Mouse (Mus musculus) forebrain, embryonic 12.5 days (tissue): ENCODE results near the gene Sipa1l3. TPM values are rescaled to one million over a fixed set of nuclear protein-coding genes. Genes with fewer than 3 reads are reported as not detected.

Experiments used
- ATAC-seq: fragments of 200-750 bp; cut with Nextera tagmentation; 2 replicates; pipeline ENCODE4 v1.8.0; 2017; ENCODE audit warnings: moderate TSS enrichment; ENCODE audit not compliant: low FRiP score
- H3K27ac ChIP-seq: fragments of 300-500 bp; sonication (generic); 2 replicates; pipeline ENCODE4 v1.5.1; 2016; ENCODE audit warnings: mild to moderate bottlenecking
- H3K27me3 ChIP-seq: fragments of 300-500 bp; sonication (generic); 2 replicates; pipeline ENCODE4 v1.6.1; 2016; ENCODE audit warnings: mild to moderate bottlenecking
- H3K36me3 ChIP-seq: fragments of 300-500 bp; sonication (generic); replicated peaks from 2 replicates; pipeline ENCODE4 v1.6.1; 2016; ENCODE audit warnings: mild to moderate bottlenecking
- H3K4me1 ChIP-seq: fragments of 300-500 bp; sonication (generic); 2 replicates; pipeline ENCODE4 v1.6.1; 2016
- H3K4me2 ChIP-seq: fragments of 300-500 bp; sonication (generic); 2 replicates; pipeline ENCODE4 v1.6.1; 2016; ENCODE audit warnings: mild to moderate bottlenecking, moderate library complexity
- H3K4me3 ChIP-seq: fragments of 300-500 bp; sonication (generic); replicated peaks from 2 replicates; pipeline ENCODE4 v1.5.1; 2016; ENCODE audit warnings: mild to moderate bottlenecking
- H3K9ac ChIP-seq: fragments of 300-500 bp; sonication (generic); 2 replicates; pipeline ENCODE4 v1.6.1; 2016; ENCODE audit warnings: mild to moderate bottlenecking
- H3K9me3 ChIP-seq: fragments of 300-500 bp; sonication (generic); 2 replicates; pipeline ENCODE4 v1.6.1; 2016
- WGBS: fragments of 180-500 bp; shearing (Covaris S2); methylation state at CpG from one replicate; pipeline ENCODE4 v1.1.7; 2016; 5-methylcytosine and 5-hydroxymethylcytosine counted together
- polyA plus RNA-seq: library from polyadenylated mRNA; unstranded; fragments of >200 nt; fragmentation: Nextera tagmentation; extraction: Ambion mirVana; gene quantifications from 2 replicates; pipeline ENCODE4 v1.2.1, GENCODE M21; 2016

Gene Sipa1l3
- polyA plus RNA-seq, result 12.3 and 14.6 TPM in 2 replicates

DNA sequence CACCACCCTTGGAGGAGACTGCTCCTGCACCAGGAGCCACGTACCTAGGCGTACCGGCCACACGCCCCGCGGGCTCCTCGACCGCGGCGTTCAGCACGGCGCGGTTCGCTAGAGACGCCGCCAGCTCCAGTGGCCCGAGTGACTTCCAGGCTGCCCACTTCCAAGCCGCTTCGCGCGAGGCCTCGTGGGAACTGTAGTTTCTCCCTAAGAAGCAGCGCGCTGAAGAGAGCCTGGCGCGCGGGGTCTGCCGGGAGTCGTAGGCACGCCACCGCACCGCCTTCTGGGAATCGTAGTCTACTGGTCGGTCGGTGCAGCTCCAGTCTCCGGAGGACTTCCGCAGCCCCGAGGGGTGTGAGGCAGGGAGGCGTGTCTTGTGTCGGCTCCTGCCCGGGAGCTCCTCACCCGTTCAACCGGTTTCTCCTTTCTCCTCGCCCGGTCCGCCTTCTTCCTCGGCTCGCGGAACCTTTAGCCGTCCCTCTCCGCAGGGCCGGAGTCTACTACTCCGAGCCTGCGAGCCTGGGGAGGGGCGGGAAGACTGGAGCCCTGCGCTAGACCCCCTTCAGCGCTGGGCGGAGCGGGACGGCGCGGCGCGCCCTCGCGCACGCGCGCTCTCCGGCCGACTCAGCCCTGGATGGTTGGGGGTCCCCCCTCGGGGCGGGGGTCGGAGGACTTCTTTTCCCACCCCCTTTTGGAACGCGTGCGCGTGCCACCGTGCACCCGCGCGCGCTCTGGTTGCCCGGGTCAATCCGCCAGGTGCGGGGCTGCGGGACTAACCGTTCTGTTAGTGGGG is at the start of gene Sipa1l3:
Sipa1l3 (minus strand) TSS at position 221 of the 790 bp plus-strand sequence.
- under 1% methylated on average over 80 of the region's 88 CpGs for WGBS

DNA sequence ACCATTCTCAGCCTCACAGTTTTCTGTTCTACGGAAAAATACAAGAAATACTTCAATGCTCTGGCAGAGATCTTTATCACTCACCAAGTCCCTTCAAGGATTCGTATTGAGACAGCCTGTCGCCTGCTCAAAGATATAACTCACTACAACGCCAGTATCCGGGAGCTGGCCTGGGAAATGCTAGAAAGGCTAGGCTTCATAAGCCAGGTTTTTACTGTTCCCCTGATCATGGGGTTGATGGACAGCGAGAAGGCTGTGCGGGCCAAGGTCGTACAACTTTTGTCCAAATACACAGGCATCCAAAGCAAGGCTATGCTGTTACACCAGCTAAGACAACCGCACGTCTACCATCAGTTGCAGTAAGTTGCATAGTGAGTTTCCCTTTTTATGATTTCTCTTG is 44.6 kb upstream of the Sipa1l3 start:
- no peaks in the 10 kb centered on the region for H3K27me3 ChIP-seq
- no peaks in the 10 kb centered on the region for H3K4me1 ChIP-seq
- H3K9me3 ChIP-seq, result no peaks in the 10 kb centered on the region
- H3K4me2 ChIP-seq, result no peak overlapping the region
- H3K9ac ChIP-seq, result no peak overlapping the region
- no peak overlapping the region for H3K4me3 ChIP-seq
- WGBS, result 90% methylated on average over 10 of the region's 10 CpGs
- no peaks in the 10 kb centered on the region for H3K36me3 ChIP-seq
- no peak for ATAC-seq
- no peak overlapping the region for H3K27ac ChIP-seq

More for the DNA sequence above, at the start of gene Sipa1l3:
- peak; percentile 98 for ATAC-seq
- peak within 1 kb of the TSS; percentile 80 for H3K27ac ChIP-seq
- H3K36me3 ChIP-seq, result no peaks in the 10 kb centered on the region
- peak within 1 kb of the TSS; percentile 75 for H3K9ac ChIP-seq
- peak within 1 kb of the TSS; percentile 84 for H3K4me2 ChIP-seq
- peaks cover 23% of the 10 kb centered on the region for H3K4me1 ChIP-seq
- no peaks in the 10 kb centered on the region for H3K9me3 ChIP-seq
- peak within 1 kb of the TSS; percentile 92 for H3K4me3 ChIP-seq
- H3K27me3 ChIP-seq, result no peaks in the 10 kb centered on the region

DNA sequence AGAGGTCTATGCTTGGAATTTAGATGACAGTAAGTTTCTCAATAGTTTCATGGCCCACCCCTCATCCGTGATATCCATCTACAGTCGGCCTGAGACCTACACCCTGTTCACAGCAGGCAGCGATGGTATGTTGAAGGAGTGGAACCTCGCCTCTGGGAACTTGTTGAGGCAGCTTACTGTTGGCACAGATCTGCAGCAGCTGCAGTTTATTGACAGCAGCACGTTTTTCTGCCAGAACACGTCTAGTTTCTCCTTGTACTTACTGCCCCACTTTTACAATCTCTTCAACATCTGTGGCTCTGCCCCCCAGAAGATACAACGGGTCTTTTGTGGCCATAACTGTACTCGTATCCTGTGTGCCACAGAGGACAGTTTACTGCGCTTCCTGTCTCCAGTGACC is 42.6 kb upstream of the Sipa1l3 start:
- H3K9ac ChIP-seq, result no peak overlapping the region
- H3K27me3 ChIP-seq, result no peaks in the 10 kb centered on the region
- no peaks in the 10 kb centered on the region for H3K4me1 ChIP-seq
- no peak overlapping the region for H3K27ac ChIP-seq
- no peaks in the 10 kb centered on the region for H3K9me3 ChIP-seq
- ATAC-seq, result no peak
- no peak overlapping the region for H3K4me3 ChIP-seq
- WGBS, result 82% methylated on average over 9 of the region's 9 CpGs
- H3K36me3 ChIP-seq, result no peaks in the 10 kb centered on the region
- no peak overlapping the region for H3K4me2 ChIP-seq

DNA sequence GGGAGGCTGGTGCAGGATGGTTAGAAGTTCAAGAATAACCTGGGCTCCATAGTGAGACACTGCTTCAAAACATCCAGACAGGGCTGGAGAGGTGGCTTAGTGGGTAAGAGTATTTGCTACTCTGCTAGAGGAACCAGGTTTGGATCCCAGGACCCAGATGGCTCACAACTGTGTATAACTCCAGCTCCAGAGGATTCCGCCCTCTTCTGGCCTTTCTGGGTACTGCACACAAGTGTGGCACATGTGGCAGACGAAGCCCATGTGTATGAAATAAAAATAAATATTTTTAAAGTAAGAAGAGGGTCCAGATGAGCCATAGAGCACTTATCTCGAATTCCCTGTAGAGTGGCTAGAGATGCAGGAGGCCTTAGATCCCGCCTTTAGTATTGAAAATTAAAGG is 40.8 kb upstream of the Sipa1l3 start:
- no peaks in the 10 kb centered on the region for H3K9me3 ChIP-seq
- H3K4me3 ChIP-seq, result no peak overlapping the region
- H3K9ac ChIP-seq, result no peak overlapping the region
- H3K4me2 ChIP-seq, result no peak overlapping the region
- H3K27me3 ChIP-seq, result no peaks in the 10 kb centered on the region
- no peak overlapping the region for H3K27ac ChIP-seq
- no peaks in the 10 kb centered on the region for H3K4me1 ChIP-seq
- no peaks in the 10 kb centered on the region for H3K36me3 ChIP-seq
- 69% methylated on average over 4 of the region's 4 CpGs for WGBS
- no peak for ATAC-seq

DNA sequence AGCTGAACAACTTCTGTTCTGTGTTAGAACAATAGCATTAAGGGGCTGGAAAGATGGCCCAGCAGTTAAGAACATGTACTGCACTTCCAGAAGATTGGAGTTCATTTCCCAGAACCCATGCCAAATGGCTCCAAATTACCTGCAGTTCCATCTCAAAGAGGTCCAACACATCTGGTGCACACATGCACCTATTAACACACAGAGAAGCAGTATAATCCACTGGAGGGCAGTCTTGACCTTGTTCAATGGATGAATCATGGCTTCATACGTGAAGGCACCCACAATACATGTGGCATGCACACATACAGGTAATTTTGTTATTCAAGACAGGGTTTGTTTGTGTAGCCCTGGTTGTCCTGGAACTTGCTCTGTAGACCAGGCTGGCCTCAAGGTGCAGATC is 40.3 kb upstream of the Sipa1l3 start:
- Histone ChIP-seq H3K4me2 (no peak overlapping the region), H3K36me3 (no peaks in the 10 kb centered on the region), H3K27ac (no peak overlapping the region), H3K4me3 (no peak overlapping the region), H3K27me3 (no peaks in the 10 kb centered on the region), H3K4me1 (no peaks in the 10 kb centered on the region), H3K9me3 (no peaks in the 10 kb centered on the region), H3K9ac (no peak overlapping the region)
- 77% methylated on average over 1 of the region's 1 CpGs for WGBS
- ATAC-seq, result no peak

DNA sequence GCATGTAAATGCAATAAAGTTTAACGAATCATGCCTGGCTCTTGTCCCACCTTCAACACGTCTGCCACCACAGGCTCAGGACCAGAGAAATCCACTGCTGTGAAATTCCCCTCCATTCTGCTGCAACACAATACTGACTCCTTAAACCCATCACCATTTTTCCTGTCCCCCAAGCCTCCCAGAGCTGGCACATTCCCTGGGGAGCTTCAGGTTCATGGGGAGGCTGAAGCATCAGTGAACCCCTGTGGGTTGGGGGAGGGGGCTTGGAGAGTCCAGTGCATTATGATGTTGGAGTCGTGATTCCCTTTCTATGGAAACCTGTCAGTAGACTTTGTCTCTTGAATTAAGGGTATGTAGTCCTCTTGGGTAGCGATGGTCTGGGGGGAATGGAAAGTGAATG is 37.8 kb upstream of the Sipa1l3 start:
- H3K4me3 ChIP-seq, result no peak overlapping the region
- WGBS, result 86% methylated on average over 4 of the region's 4 CpGs
- no peaks in the 10 kb centered on the region for H3K36me3 ChIP-seq
- no peak overlapping the region for H3K27ac ChIP-seq
- no peak overlapping the region for H3K9ac ChIP-seq
- H3K9me3 ChIP-seq, result no peaks in the 10 kb centered on the region
- no peak overlapping the region for H3K4me2 ChIP-seq
- H3K27me3 ChIP-seq, result no peaks in the 10 kb centered on the region
- no peaks in the 10 kb centered on the region for H3K4me1 ChIP-seq
- ATAC-seq, result no peak

DNA sequence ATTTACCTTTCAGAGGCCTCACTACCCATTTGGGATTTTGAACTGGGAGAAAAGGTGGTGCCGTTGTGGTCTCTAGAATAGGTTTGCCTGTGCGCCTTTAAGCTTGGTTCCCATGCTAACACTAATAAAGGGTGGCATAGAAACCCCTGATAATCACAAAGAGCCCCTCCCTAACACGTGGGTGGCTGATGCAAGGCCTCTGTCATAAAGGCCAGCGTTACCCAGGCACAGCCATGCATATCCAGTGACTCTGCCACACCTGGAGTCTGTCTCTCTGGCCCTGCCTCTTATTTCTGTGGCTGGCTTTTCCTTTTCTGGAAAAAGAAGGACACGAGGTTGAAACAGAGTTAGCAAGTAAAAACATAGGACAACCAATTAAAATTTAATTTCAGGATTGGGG is 37.1 kb upstream of the Sipa1l3 start:
- WGBS, result 75% methylated on average over 5 of the region's 5 CpGs
- H3K27me3 ChIP-seq, result no peaks in the 10 kb centered on the region

DNA sequence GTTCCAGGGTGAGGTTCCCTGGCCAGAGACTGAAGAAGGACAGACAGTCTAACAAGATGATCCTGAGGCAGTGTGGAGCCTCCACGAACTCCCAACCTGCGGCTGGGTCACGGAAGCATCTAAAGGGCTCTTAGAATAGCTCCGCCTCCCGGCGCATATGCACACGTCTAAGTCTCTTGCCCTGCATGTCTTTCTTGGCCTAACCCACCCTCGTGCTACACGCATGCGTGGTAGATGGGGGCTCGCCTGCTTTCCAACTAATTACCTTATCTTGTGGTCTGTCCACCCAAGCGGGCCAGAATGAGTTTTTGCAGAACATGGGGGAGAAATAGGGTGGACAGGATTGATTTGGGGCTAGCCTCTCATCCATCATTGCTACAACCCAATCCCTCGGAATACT is 36.6 kb upstream of the Sipa1l3 start:
- WGBS, result 91% methylated on average over 13 of the region's 13 CpGs
- ATAC-seq, result no peak

More for the DNA sequence above, 37.1 kb upstream of the Sipa1l3 start:
- H3K36me3 ChIP-seq, result no peaks in the 10 kb centered on the region
- no peaks in the 10 kb centered on the region for H3K4me1 ChIP-seq
- no peaks in the 10 kb centered on the region for H3K9me3 ChIP-seq
- ATAC-seq, result no peak
- no peak overlapping the region for H3K9ac ChIP-seq
- no peak overlapping the region for H3K27ac ChIP-seq
- no peak overlapping the region for H3K4me3 ChIP-seq
- no peak overlapping the region for H3K4me2 ChIP-seq

DNA sequence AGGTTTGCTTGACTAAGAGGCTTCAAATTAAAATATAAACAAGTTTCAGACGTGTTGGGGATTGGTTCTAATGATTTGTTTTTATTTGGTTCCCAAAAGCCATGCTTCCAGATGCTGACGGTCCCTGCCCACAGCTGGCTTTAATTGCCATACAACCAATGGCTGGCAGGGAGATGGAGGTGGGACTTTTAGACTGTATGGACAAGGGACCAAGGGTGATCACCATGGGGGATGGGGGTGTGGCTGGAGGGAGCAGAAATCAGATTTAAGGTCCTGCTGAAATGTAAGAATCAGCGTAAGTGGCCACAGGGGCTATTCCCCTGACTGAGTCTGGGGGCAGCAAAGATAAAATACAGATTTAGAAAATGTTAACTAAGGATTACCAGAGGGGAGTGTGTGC is 32.2 kb upstream of the Sipa1l3 start:
- H3K9me3 ChIP-seq, result no peaks in the 10 kb centered on the region
- H3K27me3 ChIP-seq, result no peaks in the 10 kb centered on the region
- no peaks in the 10 kb centered on the region for H3K36me3 ChIP-seq
- no peak overlapping the region for H3K4me3 ChIP-seq
- H3K4me2 ChIP-seq, result no peak overlapping the region
- ATAC-seq, result no peak
- WGBS, result 71% methylated on average over 3 of the region's 3 CpGs
- H3K9ac ChIP-seq, result no peak overlapping the region
- no peak overlapping the region for H3K27ac ChIP-seq
- no peaks in the 10 kb centered on the region for H3K4me1 ChIP-seq

More for the DNA sequence above, 36.6 kb upstream of the Sipa1l3 start:
- Histone ChIP-seq H3K9ac (no peak overlapping the region), H3K27me3 (no peaks in the 10 kb centered on the region), H3K4me2 (no peak overlapping the region), H3K27ac (no peak overlapping the region), H3K4me1 (no peaks in the 10 kb centered on the region), H3K36me3 (no peaks in the 10 kb centered on the region), H3K4me3 (no peak overlapping the region), H3K9me3 (no peaks in the 10 kb centered on the region)

DNA sequence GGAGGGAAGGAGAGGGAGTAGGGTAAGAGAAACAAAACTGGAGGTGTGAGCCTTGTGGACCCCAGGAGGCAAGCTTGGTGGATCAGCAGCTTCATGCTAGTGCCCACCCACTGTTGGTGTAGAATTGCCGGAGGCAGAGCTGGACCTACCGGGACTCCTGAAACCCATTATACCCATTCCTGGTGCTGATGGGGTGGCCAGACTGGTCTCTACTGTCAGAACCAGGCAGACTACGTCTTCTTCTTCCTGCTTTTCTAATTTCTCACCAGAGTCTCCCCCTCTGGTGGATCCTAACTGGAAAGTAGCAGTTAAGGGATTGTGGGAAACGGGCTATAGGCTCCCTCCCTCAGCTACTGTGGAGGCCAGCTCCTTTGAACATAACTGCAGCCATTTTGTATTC is 23.2 kb upstream of the Sipa1l3 start:
- no peaks in the 10 kb centered on the region for H3K4me1 ChIP-seq
- no peak overlapping the region for H3K27ac ChIP-seq
- no peak for ATAC-seq

DNA sequence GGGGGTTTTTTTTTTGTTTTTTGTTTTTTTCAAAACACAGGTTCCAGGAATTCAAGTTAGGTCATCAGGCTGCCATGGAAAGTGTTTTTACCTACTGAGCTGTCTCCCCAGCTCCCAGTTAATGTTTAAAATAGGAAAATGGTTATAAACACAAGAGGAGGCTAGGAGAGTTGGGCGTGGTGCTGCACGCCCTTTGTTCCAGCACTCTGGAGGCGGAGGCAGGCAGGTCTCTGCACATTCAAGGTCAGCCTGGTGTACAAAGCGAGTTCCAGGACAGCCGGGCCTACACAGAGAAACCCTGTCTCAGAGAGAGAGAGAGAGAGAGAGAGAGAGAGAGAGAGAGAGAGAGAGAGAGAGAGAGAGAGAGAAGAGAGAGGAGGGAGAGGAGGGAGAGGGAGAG is 22.7 kb upstream of the Sipa1l3 start:
- H3K27me3 ChIP-seq, result no peaks in the 10 kb centered on the region
- no peak overlapping the region for H3K4me3 ChIP-seq
- H3K4me2 ChIP-seq, result no peak overlapping the region
- H3K4me1 ChIP-seq, result no peaks in the 10 kb centered on the region
- H3K9me3 ChIP-seq, result no peaks in the 10 kb centered on the region
- no peak overlapping the region for H3K9ac ChIP-seq
- no peak overlapping the region for H3K27ac ChIP-seq
- WGBS, result 82% methylated on average over 5 of the region's 5 CpGs
- no peaks in the 10 kb centered on the region for H3K36me3 ChIP-seq
- ATAC-seq, result no peak

More for the DNA sequence above, 23.2 kb upstream of the Sipa1l3 start:
- H3K36me3 ChIP-seq, result no peaks in the 10 kb centered on the region
- no peak overlapping the region for H3K9ac ChIP-seq
- no peaks in the 10 kb centered on the region for H3K9me3 ChIP-seq
- H3K4me2 ChIP-seq, result no peak overlapping the region
- no peaks in the 10 kb centered on the region for H3K27me3 ChIP-seq
- 80% methylated on average over 4 of the region's 4 CpGs for WGBS
- H3K4me3 ChIP-seq, result no peak overlapping the region

DNA sequence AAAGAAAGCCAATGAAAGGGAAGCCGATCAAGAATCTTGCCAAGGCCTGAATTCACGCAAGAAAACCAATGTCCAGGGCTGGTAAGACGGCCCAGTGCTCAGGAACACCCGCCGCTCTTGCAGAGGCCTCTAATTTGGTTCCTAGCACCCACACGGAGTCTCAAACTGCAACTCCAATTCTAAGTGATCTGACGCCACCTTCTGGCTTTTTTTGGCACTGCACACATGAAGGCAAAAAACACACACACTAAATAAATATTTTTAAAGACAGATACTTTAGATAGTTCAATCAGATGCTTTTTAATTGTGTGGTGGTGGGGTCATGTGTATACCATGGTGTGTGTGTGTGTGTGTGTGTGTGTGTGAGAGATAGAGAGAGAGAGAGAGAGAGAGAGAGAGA is 22.2 kb upstream of the Sipa1l3 start:
- Histone ChIP-seq H3K9me3 (no peaks in the 10 kb centered on the region), H3K4me2 (no peak overlapping the region), H3K4me1 (no peaks in the 10 kb centered on the region), H3K36me3 (no peaks in the 10 kb centered on the region), H3K27me3 (no peaks in the 10 kb centered on the region), H3K4me3 (no peak overlapping the region), H3K9ac (no peak overlapping the region), H3K27ac (no peak overlapping the region)
- 91% methylated on average over 7 of the region's 7 CpGs for WGBS
- ATAC-seq, result no peak

DNA sequence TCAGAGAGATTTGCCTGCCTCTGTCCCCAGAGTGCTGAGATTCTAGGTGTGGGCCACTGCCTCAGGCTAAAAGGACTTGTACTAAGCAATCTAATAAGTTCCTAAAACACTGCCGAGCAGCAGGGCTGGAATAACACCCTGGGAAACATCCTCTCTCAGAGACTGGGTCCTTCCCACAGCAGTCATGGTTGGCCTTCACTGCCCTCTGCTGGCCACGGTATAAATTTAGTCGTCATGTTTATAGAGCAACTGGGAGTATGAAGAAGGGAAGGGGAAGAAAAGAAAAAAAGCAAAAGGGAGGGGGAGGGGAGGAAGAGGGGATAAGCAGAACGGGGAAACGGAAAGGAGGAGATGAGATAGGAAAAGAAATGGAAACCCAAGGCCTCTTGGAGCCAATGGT is 5.3 kb upstream of the Sipa1l3 start:
- Histone ChIP-seq H3K36me3 (no peaks in the 10 kb centered on the region), H3K4me1 (peaks cover 6% of the 10 kb centered on the region), H3K27me3 (no peaks in the 10 kb centered on the region), H3K4me3 (no peak overlapping the region), H3K4me2 (no peak overlapping the region), H3K9ac (no peak overlapping the region), H3K27ac (no peak overlapping the region), H3K9me3 (no peaks in the 10 kb centered on the region)
- no peak for ATAC-seq
- WGBS, result 2% methylated on average over 5 of the region's 5 CpGs
